Mouse (Mus musculus): Measurements from ENCODE around the gene Defb38.

Defb38 gene

DNA sequence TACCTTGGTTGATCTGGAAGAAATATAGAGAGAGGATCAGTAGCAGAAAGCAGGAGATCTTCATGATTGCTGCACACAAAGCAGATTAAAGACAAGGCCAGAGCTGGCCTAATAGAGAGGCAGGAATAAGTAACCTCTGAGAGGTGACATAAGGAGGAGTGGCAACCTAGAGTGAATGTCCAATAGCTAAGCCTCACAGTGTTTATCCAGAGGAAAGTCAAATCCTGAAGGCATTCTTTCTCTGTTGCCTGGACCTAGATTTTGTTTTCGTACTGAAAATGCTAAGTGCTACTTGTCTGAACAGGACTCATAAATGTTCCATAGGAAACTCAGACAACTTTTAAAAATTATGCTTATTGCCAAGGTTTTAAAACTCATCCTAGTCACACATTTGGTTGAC lies at the start of gene Defb38:
Gene Defb38 (minus strand): TSS at position 101 of the 400 bp plus-strand sequence.
- in situ Hi-C loops (cut with MboI, MseI) = loop anchor here (10.0 kb wide), 1 partner anchor 702 kb away; no protein-coding TSS in a partner anchor

DNA sequence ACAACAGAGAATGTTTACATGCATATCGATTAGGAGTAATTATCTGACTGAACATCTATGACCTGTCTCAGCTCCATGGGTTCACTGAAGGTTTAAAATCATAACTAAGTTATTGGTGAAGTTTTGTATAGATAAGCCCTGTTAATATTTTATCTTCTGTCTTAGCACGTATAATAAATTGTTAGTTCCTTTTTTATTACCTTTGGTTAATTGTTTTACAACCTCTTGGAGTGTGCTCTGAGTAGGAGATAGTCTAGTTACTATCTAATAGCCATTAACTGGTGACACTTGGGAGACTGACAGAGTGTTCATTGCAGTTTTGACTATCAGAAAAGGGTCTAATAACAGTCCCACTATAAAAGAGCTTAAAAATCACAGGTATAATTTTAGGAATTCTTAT lies 39.6 kb upstream of the Defb38 start:
- in situ Hi-C loops (cut with MboI, MseI) = no loop called here

DNA sequence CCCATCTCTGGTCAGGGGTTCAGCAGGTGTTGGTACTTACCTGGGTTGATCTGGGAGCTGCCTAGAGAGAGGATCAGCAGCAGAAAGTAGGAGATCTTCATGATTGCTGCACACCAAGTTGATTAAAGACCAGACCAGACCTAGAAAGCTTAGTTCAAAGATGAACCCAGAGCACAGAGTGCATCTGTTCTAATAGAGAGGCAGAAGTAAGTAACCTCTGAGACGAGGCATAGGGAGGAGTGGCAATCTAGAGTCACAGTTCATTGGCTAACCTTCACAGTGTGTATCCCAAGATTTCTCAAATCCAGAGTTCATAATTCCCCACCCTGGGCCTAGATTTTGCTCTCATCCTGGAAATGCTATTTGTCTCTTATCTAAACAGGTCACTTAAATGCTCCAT lies 38.3 kb upstream of the Defb38 start, which contains the start of gene Defb39:
Gene Defb39 (minus strand): TSS at position 101 of the 400 bp plus-strand sequence.
- in situ Hi-C loops (cut with MboI, MseI) = no loop called here

DNA sequence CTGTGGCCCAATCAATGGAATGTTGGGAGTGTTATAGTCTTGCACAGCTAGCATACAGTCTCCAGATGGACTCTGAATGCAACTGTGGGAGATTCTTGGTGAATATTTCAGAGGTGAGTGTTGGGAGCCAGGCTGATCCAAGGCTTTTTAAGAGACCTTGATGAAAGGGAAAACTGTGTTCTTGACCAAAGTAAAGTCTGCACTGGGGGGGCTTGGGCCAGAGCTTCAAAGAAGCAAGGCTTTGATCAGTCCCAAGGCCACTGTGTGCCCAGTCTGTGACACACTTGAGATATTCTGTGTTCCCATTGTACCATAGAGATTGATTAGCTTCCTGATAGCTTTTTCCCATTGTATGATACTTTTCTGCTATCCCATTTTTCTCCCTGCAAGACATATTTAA lies 36.5 kb upstream of the Defb38 start:
- in situ Hi-C loops (cut with MboI, MseI) = no loop called here

DNA sequence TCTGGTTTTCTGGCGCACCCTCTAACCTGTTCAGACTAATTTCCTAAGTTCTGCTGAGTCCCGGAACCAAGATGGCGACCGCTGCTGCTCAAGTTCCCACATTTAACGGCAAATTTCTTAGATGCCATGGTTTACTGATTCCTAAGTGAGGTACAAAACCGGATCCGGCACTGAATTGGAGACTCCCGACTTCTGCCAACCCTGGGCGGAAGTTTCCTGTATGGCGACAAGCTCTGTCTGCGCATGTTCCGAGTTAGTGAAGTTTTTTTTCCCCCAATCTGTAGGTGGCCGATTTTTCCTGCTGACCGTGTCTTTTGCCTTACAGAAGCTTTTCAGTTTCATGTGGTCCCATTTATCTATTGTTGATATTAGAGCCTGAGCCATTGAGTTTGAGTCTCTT lies 18.9 kb upstream of the Defb38 start:
- in situ Hi-C loops (cut with MboI, MseI) = no loop called here
